Comparison of ENCODE assay signal across 7 mouse cellular contexts in the genomic region with DNA sequence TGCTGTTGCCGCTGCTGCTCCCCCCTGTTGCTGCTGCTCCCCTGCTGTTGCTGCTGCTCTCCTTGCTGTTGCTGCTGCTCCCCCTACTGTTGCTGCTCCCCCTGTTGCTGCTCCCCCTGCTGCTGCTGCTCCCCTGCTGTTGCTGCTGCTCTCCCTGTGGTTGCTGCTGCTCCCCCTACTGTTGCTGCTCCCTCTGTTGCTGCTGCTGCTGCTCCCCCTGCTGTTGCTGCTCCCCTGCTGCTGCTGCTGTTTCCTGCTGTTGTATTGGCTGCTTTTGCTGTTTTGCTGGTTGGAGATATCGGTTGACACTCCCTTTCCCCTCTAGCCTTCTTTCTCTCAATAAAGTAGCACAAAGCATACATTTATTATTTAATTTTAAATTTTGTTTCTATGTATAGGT. TPM values are rescaled to one million over a fixed set of nuclear protein-coding genes. Genes with fewer than 3 reads are reported as not detected.
A peak's percentile ranks its signal among the peaks of the same experiment; 100 is the strongest.
DNase-seq lines count a peak whose midpoint lies in the region; ATAC-seq and TF ChIP-seq lines count a peak whose summit lies in the region.
"Not testable (repeated sequence)": the region's sequence is repeated elsewhere in the genome, so short reads cannot be mapped to it uniquely, and the experiment has no call there.

No protein-coding gene starts in this region.

- not testable (repeated sequence) for H3K27me3 ChIP-seq in MEL (ENCODE audit: control insufficient read depth in 1 of 2, insufficient read depth in 2 of 2, low read length in 2 of 2); embryonic facial prominence, embryonic 10.5 days (replicated peaks; ENCODE audit: low read depth, poor library complexity, severe bottlenecking); liver, postnatal 0 days (ENCODE audit: insufficient read depth, low read length); midbrain, embryonic 14.5 days (ENCODE audit: control insufficient read depth, insufficient read depth, low read length); thymus, adult 2 months (ENCODE audit: control insufficient read depth, insufficient read depth, low read length)

- not testable (repeated sequence) for H3K4me3 ChIP-seq in MEL (ENCODE audit: control insufficient read depth in 1 of 2, insufficient read depth in 1 of 2, low read depth in 2 of 2, low read length in 2 of 2); embryonic facial prominence, embryonic 10.5 days; liver, postnatal 0 days (ENCODE audit: low read depth, low read length); midbrain, embryonic 14.5 days (replicated peaks; ENCODE audit: low read depth, low read length); thymus, adult 2 months (ENCODE audit: control insufficient read depth, insufficient read depth, low read length)

- not testable (repeated sequence) for ATAC-seq in liver, postnatal 0 days; midbrain, embryonic 14.5 days (ENCODE audit: low FRiP score, low TSS enrichment)

- peak; percentile 44 for DNase-seq in MEL (ENCODE audit: low read depth, low spot score)
- peak; percentile 33 for DNase-seq in embryonic facial prominence, embryonic 10.5 days (ENCODE audit: low spot score)
- peak; percentile 5 for DNase-seq in heart, adult 8-10 months (ENCODE audit: low spot score)
- peak; percentile 32 to 37 for DNase-seq in kidney, adult 8-10 months
- DNase-seq in liver, postnatal 0 days, result peak; percentile 28
- peak; percentile 7 for DNase-seq in midbrain, embryonic 14.5 days
- peak; percentile 7 for DNase-seq in thymus, adult 2 months

- not testable (repeated sequence) for H3K9ac ChIP-seq in MEL (ENCODE audit: control insufficient read depth, low read depth, low read length, poor library complexity, severe bottlenecking); liver, postnatal 0 days (replicated peaks); midbrain, embryonic 14.5 days (replicated peaks; ENCODE audit: low read length)

- TF ChIP-seq RAD21 in MEL (IDR thresholded peaks at IDR 0.05; ENCODE audit: low read depth, low read length), result not testable (repeated sequence)

- not testable (repeated sequence) for H3K9me3 ChIP-seq in MEL (replicated peaks; ENCODE audit: insufficient read depth, low read length); embryonic facial prominence, embryonic 10.5 days; liver, postnatal 0 days (ENCODE audit: low read length); midbrain, embryonic 14.5 days (ENCODE audit: control insufficient read depth, low read length)

- H3K4me1 ChIP-seq in MEL (ENCODE audit: control insufficient read depth in 1 of 2, insufficient read depth in 2 of 2, low read length in 2 of 2); embryonic facial prominence, embryonic 10.5 days; liver, postnatal 0 days (ENCODE audit: insufficient read depth); midbrain, embryonic 14.5 days (ENCODE audit: control insufficient read depth, insufficient read depth, low read length); thymus, adult 2 months (replicated peaks; ENCODE audit: control insufficient read depth, insufficient read depth, low read length): not testable (repeated sequence)

- not testable (repeated sequence) for H3K36me3 ChIP-seq in MEL (ENCODE audit: control insufficient read depth in 1 of 2, insufficient read depth in 2 of 2, low read length in 2 of 2); embryonic facial prominence, embryonic 10.5 days (replicated peaks); liver, postnatal 0 days (replicated peaks; ENCODE audit: insufficient read depth, low read length); midbrain, embryonic 14.5 days (ENCODE audit: control insufficient read depth, insufficient read depth, low read length); thymus, adult 2 months (ENCODE audit: control insufficient read depth, insufficient read depth, low read length)

- not testable (repeated sequence) for H3K4me2 ChIP-seq in liver, postnatal 0 days (ENCODE audit: low read depth, low read length); midbrain, embryonic 14.5 days (ENCODE audit: low read length)

- H3K27ac ChIP-seq in MEL (ENCODE audit: control insufficient read depth, low read depth, low read length); embryonic facial prominence, embryonic 10.5 days (replicated peaks); liver, postnatal 0 days (ENCODE audit: low read depth); midbrain, embryonic 14.5 days (replicated peaks; ENCODE audit: low read depth, low read length); thymus, adult 2 months (ENCODE audit: control insufficient read depth, insufficient read depth, low read length): not testable (repeated sequence)

- H3K79me2 ChIP-seq in MEL (ENCODE audit: control insufficient read depth, insufficient read depth, low read length, poor library complexity), result not testable (repeated sequence)

- not testable (repeated sequence) for TF ChIP-seq EP300 in MEL (IDR thresholded peaks at IDR 0.05; ENCODE audit: low read depth in 1 of 2, low read length in 2 of 2); liver, postnatal 0 days (IDR thresholded peaks at IDR 0.05; ENCODE audit: low read depth)

- TF ChIP-seq CTCF in MEL (IDR thresholded peaks at IDR 0.05 in 2 of 3, conservative IDR thresholded peaks at IDR 0.05 in 1 of 3; ENCODE audit: control insufficient read depth in 1 of 3, insufficient read depth in 1 of 3, low read depth in 2 of 3, low read length in 3 of 3, poor library complexity in 1 of 3, severe bottlenecking in 1 of 3), result peak in 2 of 3 experiments; percentile 47 to 71; a peak in 4 of 6 replicates
- TF ChIP-seq CTCF in liver, postnatal 0 days (IDR thresholded peaks at IDR 0.05; ENCODE audit: low read depth), result peak; percentile 71
- TF ChIP-seq CTCF in thymus, adult 2 months (IDR thresholded peaks at IDR 0.05; ENCODE audit: borderline replicate concordance, control insufficient read depth, extremely low read depth, insufficient read depth, low read length, poor library complexity), result not testable (repeated sequence)

- TF ChIP-seq POLR2A in MEL (IDR thresholded peaks at IDR 0.05; ENCODE audit: control insufficient read depth in 1 of 2, insufficient read depth in 1 of 2, low read depth in 1 of 2, low read length in 2 of 2, poor library complexity in 1 of 2); thymus, adult 2 months (IDR thresholded peaks at IDR 0.05; ENCODE audit: control insufficient read depth, extremely low read depth, insufficient read depth, low read length, poor library complexity): not testable (repeated sequence)

- WGBS in embryonic facial prominence, embryonic 10.5 days, result 61% methylated on average over 2 of the region's 2 CpGs
- WGBS in liver, postnatal 0 days (ENCODE audit: insufficient replicate concordance), result 63% methylated on average over 2 of the region's 2 CpGs
- WGBS in midbrain, embryonic 14.5 days, result 69% methylated on average over 2 of the region's 2 CpGs
- WGBS in thymus, adult 2 months, result 77% methylated on average over 2 of the region's 2 CpGs

TF ChIP-seq in MEL, 35 proteins besides CTCF, POLR2A, EP300 and RAD21:
- TF ChIP-seq ETS1 (IDR thresholded peaks at IDR 0.05; ENCODE audit: low read depth, low read length) (peak; percentile 9; the same call in 1 of the 2 replicates), SMC3 (IDR thresholded peaks at IDR 0.05; ENCODE audit: low read depth, low read length) (peak; percentile 58)

RNA-seq across cellular contexts. Expression of gene Morc2a, which starts 46.3 kb away (rescaled TPM):
- total RNA-seq in MEL (2012; rRNA removed), result 12.8 and 14.7 TPM in 2 replicates
- 10 to 100 TPM; 23.4 to 25.6 TPM for polyA plus RNA-seq in MEL (2012; ENCODE audit: insufficient read depth in 1 of 2, insufficient read length in 2 of 2, low read depth in 1 of 2, low replicate concordance in 2 of 2, missing spikeins in 1 of 2)
- 46.8 and 46.9 TPM in 2 replicates for polyA plus RNA-seq in embryonic facial prominence, embryonic 10.5 days (2016; fragmentation: Nextera tagmentation; extraction: Ambion mirVana)
- 10 to 100 TPM; 18.5 to 20.2 (median 18.7) TPM for total RNA-seq in heart, adult 8-10 months (2022)
- 3.0 and 3.7 TPM in 2 replicates for polyA plus RNA-seq in liver, postnatal 0 days (2015; fragmentation: Nextera tagmentation; extraction: Ambion mirVana)
- 32.1 and 32.2 TPM in 2 replicates for polyA plus RNA-seq in midbrain, embryonic 14.5 days (2014; fragmentation: Nextera tagmentation; extraction: Ambion mirVana)
- 21.8 and 22.6 TPM in 2 replicates for polyA plus RNA-seq in thymus, adult 2 months (2012; rRNA removed)
